Mouse (Mus musculus) megakaryocyte, adult 5-6 weeks (primary cell): ENCODE data around the gene Mon2. TPM values are rescaled to one million over a fixed set of nuclear protein-coding genes. Genes with fewer than 3 reads are reported as not detected.
A peak's percentile ranks its signal among the peaks of the same experiment; 100 is the strongest.
"Not testable (repeated sequence)": the region's sequence is repeated elsewhere in the genome, so short reads cannot be mapped to it uniquely, and the experiment has no call there.

ENCODE experiments used
- ATAC-seq: 2 replicates; pipeline ENCODE4 v1.8.0; 2016; ENCODE audit warnings: mild to moderate bottlenecking, inconsistent platforms; ENCODE audit not compliant: poor library complexity, severe bottlenecking
- total RNA-seq, 2 experiments: library from RNA; stranded (forward) in 1 of 2; stranded (reverse) in 1 of 2; fragments of 153-499, 151-499 nt in 1 of 2; fragments of 221-1000, 200-1000 nt in 1 of 2; gene quantifications; 2 replicates each; pipeline versions ENCODE4 v1.2.3 to v1.2.4; 2015 to 2017

Mon2 gene
- total RNA-seq, 2 experiments from 2014 or later: 36.0 to 42.9 TPM

- ATAC-seq: no peak
These were observed 13.3 kb downstream of the Mon2 start for GRCm38 (mm10) chr10:123063021-123063420.

GRCm38 (mm10) chr10:123060831-123061230 lies 15.5 kb downstream of the Mon2 start:
- no peak for ATAC-seq

GRCm38 (mm10) chr10:123057082-123057481 lies 19.2 kb downstream of the Mon2 start:
- no peak for ATAC-seq

GRCm38 (mm10) chr10:123056463-123056862 lies 19.8 kb downstream of the Mon2 start:
- ATAC-seq: no peak

GRCm38 (mm10) chr10:123055205-123056000 lies 20.9 kb downstream of the Mon2 start:
- no peak for ATAC-seq

- ATAC-seq: no peak
These were observed 22.7 kb downstream of the Mon2 start for GRCm38 (mm10) chr10:123053557-123053956.

GRCm38 (mm10) chr10:123052021-123052420 lies 24.3 kb downstream of the Mon2 start:
- ATAC-seq: no peak

- ATAC-seq: no peak
These were observed 27.6 kb downstream of the Mon2 start for GRCm38 (mm10) chr10:123048730-123049129.

GRCm38 (mm10) chr10:123039936-123040335 lies 36.4 kb downstream of the Mon2 start:
- ATAC-seq: no peak

- no peak for ATAC-seq
These were observed 44.1 kb downstream of the Mon2 start for GRCm38 (mm10) chr10:123032078-123032646.

- ATAC-seq: no peak
These were observed 44.9 kb downstream of the Mon2 start for GRCm38 (mm10) chr10:123031449-123031848.

- ATAC-seq: no peak
These were observed 45.7 kb downstream of the Mon2 start for GRCm38 (mm10) chr10:123030589-123030988.

GRCm38 (mm10) chr10:123028949-123029348 lies 47.4 kb downstream of the Mon2 start:
- no peak for ATAC-seq

- ATAC-seq: not testable (repeated sequence)
These were observed 49.6 kb downstream of the Mon2 start for GRCm38 (mm10) chr10:123026736-123027135.

GRCm38 (mm10) chr10:123013435-123013834 lies 62.9 kb downstream of the Mon2 start:
- no peak for ATAC-seq

GRCm38 (mm10) chr10:123011421-123011820 lies 64.9 kb downstream of the Mon2 start:
- ATAC-seq: no peak

GRCm38 (mm10) chr10:123005237-123006185 lies 70.8 kb downstream of the Mon2 start:
- ATAC-seq: peak; percentile 87

- no peak for ATAC-seq
These were observed 71.6 kb downstream of the Mon2 start for GRCm38 (mm10) chr10:123004475-123005236.

GRCm38 (mm10) chr10:123001985-123002384 lies 74.3 kb downstream of the Mon2 start:
- ATAC-seq: no peak

GRCm38 (mm10) chr10:123001363-123001762 lies 74.9 kb downstream of the Mon2 start:
- ATAC-seq: peak; percentile 54; the same call in 1 of the 2 replicates
